ENCODE assay signal across 7 mouse cellular contexts in genomic region chr14:98168039-98168907, GRCm38 (mm10). TPM values are rescaled to one million over a fixed set of nuclear protein-coding genes. Genes with fewer than 3 reads are reported as not detected.
DNase-seq lines count a peak whose midpoint lies in the region; ATAC-seq and TF ChIP-seq lines count a peak whose summit lies in the region.

No protein-coding gene starts in this region.

- H3K9me3 ChIP-seq in forebrain, embryonic 14.5 days (replicated peaks; ENCODE audit: control insufficient read depth, low read length), result no peaks in the 10 kb centered on the region
- no peaks in the 10 kb centered on the region for H3K9me3 ChIP-seq in hindbrain, embryonic 12.5 days (replicated peaks)
- no peaks in the 10 kb centered on the region for H3K9me3 ChIP-seq in limb, embryonic 11.5 days (ENCODE audit: control insufficient read depth, low read length)

- peak overlapping the region; percentile 82 for H3K9ac ChIP-seq in forebrain, embryonic 14.5 days (ENCODE audit: low read length)
- peak overlapping the region; percentile 94 for H3K9ac ChIP-seq in hindbrain, embryonic 12.5 days
- peak overlapping the region; percentile 89 for H3K9ac ChIP-seq in limb, embryonic 11.5 days (ENCODE audit: low read length)

- peak overlapping the region; percentile 61 for H3K4me3 ChIP-seq in forebrain, embryonic 14.5 days (ENCODE audit: low read depth, low read length)
- peak overlapping the region; percentile 90 for H3K4me3 ChIP-seq in hindbrain, embryonic 12.5 days
- H3K4me3 ChIP-seq in limb, embryonic 11.5 days (ENCODE audit: low read depth, low read length), result peak overlapping the region; percentile 86
- H3K4me3 ChIP-seq in spleen, adult 2 months (ENCODE audit: extremely low read depth, insufficient read depth, insufficient read length), result peak overlapping the region; percentile 39

- H3K4me1 ChIP-seq in forebrain, embryonic 14.5 days (ENCODE audit: control insufficient read depth, insufficient read depth, low read length), result peaks cover 10% of the 10 kb centered on the region
- H3K4me1 ChIP-seq in hindbrain, embryonic 12.5 days, result peaks cover 20% of the 10 kb centered on the region
- H3K4me1 ChIP-seq in limb, embryonic 11.5 days (ENCODE audit: control insufficient read depth, insufficient read depth, low read length), result no peaks in the 10 kb centered on the region
- no peaks in the 10 kb centered on the region for H3K4me1 ChIP-seq in spleen, adult 2 months (ENCODE audit: control insufficient read depth, insufficient read depth, insufficient read length)

- WGBS in forebrain, embryonic 14.5 days, result under 1% methylated on average over 48 of the region's 48 CpGs
- WGBS in hindbrain, embryonic 12.5 days, result under 1% methylated on average over 39 of the region's 48 CpGs
- under 1% methylated on average over 43 of the region's 48 CpGs for WGBS in limb, embryonic 11.5 days
- WGBS in spleen, adult 2 months, result 1% methylated on average over 48 of the region's 48 CpGs

- DNase-seq in WW6 (ENCODE audit: low read depth, low spot score), result peak; percentile 26
- DNase-seq in brain, embryonic 14.5 days (ENCODE audit: low read depth), result peak; percentile 79
- peak; percentile 57 for DNase-seq in forebrain, embryonic 14.5 days (ENCODE audit: low spot score)
- DNase-seq in limb, embryonic 11.5 days (ENCODE audit: low spot score), result peak; percentile 75
- DNase-seq in mesoderm, embryonic 11.5 days (ENCODE audit: low read depth, low spot score), result peak; percentile 59
- DNase-seq in spleen, adult 2 months (ENCODE audit: low read depth in 1 of 2, low spot score in 2 of 2), result no peak

- peak overlapping the region; percentile 75 for H3K4me2 ChIP-seq in forebrain, embryonic 14.5 days (ENCODE audit: low read length)
- peak overlapping the region; percentile 66 for H3K4me2 ChIP-seq in hindbrain, embryonic 12.5 days (replicated peaks)
- peak overlapping the region; percentile 76 for H3K4me2 ChIP-seq in limb, embryonic 11.5 days (ENCODE audit: low read depth, severe bottlenecking)

- peak; percentile 53 for ATAC-seq in forebrain, embryonic 14.5 days
- peak; percentile 58 for ATAC-seq in hindbrain, embryonic 12.5 days (ENCODE audit: low FRiP score)
- peak; percentile 55 for ATAC-seq in limb, embryonic 11.5 days (ENCODE audit: insufficient number of reproducible peaks, low FRiP score, low TSS enrichment, low read depth)

- H3K27ac ChIP-seq in forebrain, embryonic 14.5 days (ENCODE audit: low read depth, low read length), result peak overlapping the region; percentile 92
- peak overlapping the region; percentile 98 for H3K27ac ChIP-seq in hindbrain, embryonic 12.5 days
- peak overlapping the region; percentile 58 for H3K27ac ChIP-seq in limb, embryonic 11.5 days (replicated peaks; ENCODE audit: low read depth, low read length)
- H3K27ac ChIP-seq in spleen, adult 2 months (ENCODE audit: insufficient read depth, low read length), result no peak overlapping the region

- no peak for TF ChIP-seq CTCF in brain, embryonic 14.5 days (IDR thresholded peaks at IDR 0.05; ENCODE audit: borderline replicate concordance, extremely low read depth, insufficient read depth, insufficient read length)
- no peak for TF ChIP-seq CTCF in spleen, adult 2 months (IDR thresholded peaks at IDR 0.05; ENCODE audit: extremely low read depth, insufficient read depth, insufficient read length, insufficient replicate concordance)

- no peaks in the 10 kb centered on the region for H3K27me3 ChIP-seq in forebrain, embryonic 14.5 days (replicated peaks; ENCODE audit: control insufficient read depth, insufficient read depth, low read length)
- no peaks in the 10 kb centered on the region for H3K27me3 ChIP-seq in hindbrain, embryonic 12.5 days
- H3K27me3 ChIP-seq in limb, embryonic 11.5 days (ENCODE audit: control insufficient read depth, insufficient read depth, low read length), result no peaks in the 10 kb centered on the region
- H3K27me3 ChIP-seq in spleen, adult 2 months (ENCODE audit: control insufficient read depth, insufficient read depth, low read length), result peaks cover 3% of the 10 kb centered on the region; the same call in 1 of the 2 replicates

- H3K36me3 ChIP-seq in forebrain, embryonic 14.5 days (ENCODE audit: control insufficient read depth, insufficient read depth, low read length), result no peaks in the 10 kb centered on the region
- no peaks in the 10 kb centered on the region for H3K36me3 ChIP-seq in hindbrain, embryonic 12.5 days
- H3K36me3 ChIP-seq in limb, embryonic 11.5 days (ENCODE audit: control insufficient read depth, insufficient read depth, low read length), result no peaks in the 10 kb centered on the region
- H3K36me3 ChIP-seq in spleen, adult 2 months (ENCODE audit: control insufficient read depth, insufficient read depth, low read length), result no peaks in the 10 kb centered on the region

- TF ChIP-seq POLR2A in brain, embryonic 14.5 days (IDR thresholded peaks at IDR 0.05; ENCODE audit: borderline replicate concordance, extremely low read depth, insufficient read depth, insufficient read length, poor library complexity, severe bottlenecking), result 0 out of 2 replicates have a peak, but pooled peaks have one; percentile 19
- TF ChIP-seq POLR2A in spleen, adult 2 months (IDR thresholded peaks at IDR 0.05; ENCODE audit: low read depth, low read length), result no peak

RNA-seq across cellular contexts. Expression of gene Dach1, which starts 1.3 kb away (rescaled TPM):
- polyA plus RNA-seq in brain, embryonic 14.5 days (2012; rRNA removed), result 13.1 and 23.1 TPM in 2 replicates
- 10.8 and 11.0 TPM in 2 replicates for polyA plus RNA-seq in forebrain, embryonic 14.5 days (2014; fragmentation: Nextera tagmentation; extraction: Ambion mirVana)
- 22.8 and 24.3 TPM in 2 replicates for polyA plus RNA-seq in hindbrain, embryonic 12.5 days (2016; fragmentation: Nextera tagmentation; extraction: Ambion mirVana)
- 14.4 and 16.5 TPM in 2 replicates for polyA plus RNA-seq in limb, embryonic 11.5 days (2014; fragmentation: Nextera tagmentation; extraction: Ambion mirVana)
- 0.23 and 0.28 TPM in 2 replicates for polyA plus RNA-seq in spleen, adult 2 months (2012; rRNA removed)

Comparison
In these comparisons a context has a peak if more than half of its experiments do, and no peak if none do; other contexts are left out.
1. DNase-seq: peak in WW6 (single experiment), brain, embryonic 14.5 days (single experiment), forebrain, embryonic 14.5 days (single experiment), limb, embryonic 11.5 days (single experiment) and mesoderm, embryonic 11.5 days (single experiment); none in spleen, adult 2 months (0 of 2).
2. H3K4me3 ChIP-seq: peak in every context shown above with its lines; median percentile 90 in hindbrain, embryonic 12.5 days; 86 in limb, embryonic 11.5 days; 61 in forebrain, embryonic 14.5 days; 39 in spleen, adult 2 months.
3. Peak in every context shown above with its lines, with median percentiles within 50 percentile points of each other: ATAC-seq, H3K4me2 ChIP-seq and H3K9ac ChIP-seq.